Mouse (Mus musculus): Measurements from ENCODE around the gene Cpa4. TPM values are rescaled to one million over a fixed set of nuclear protein-coding genes. Genes with fewer than 3 reads are reported as not detected.

Gene Cpa4
- polyA plus RNA-seq, 1 experiment from 2014 or later: 2.5 TPM

DNA sequence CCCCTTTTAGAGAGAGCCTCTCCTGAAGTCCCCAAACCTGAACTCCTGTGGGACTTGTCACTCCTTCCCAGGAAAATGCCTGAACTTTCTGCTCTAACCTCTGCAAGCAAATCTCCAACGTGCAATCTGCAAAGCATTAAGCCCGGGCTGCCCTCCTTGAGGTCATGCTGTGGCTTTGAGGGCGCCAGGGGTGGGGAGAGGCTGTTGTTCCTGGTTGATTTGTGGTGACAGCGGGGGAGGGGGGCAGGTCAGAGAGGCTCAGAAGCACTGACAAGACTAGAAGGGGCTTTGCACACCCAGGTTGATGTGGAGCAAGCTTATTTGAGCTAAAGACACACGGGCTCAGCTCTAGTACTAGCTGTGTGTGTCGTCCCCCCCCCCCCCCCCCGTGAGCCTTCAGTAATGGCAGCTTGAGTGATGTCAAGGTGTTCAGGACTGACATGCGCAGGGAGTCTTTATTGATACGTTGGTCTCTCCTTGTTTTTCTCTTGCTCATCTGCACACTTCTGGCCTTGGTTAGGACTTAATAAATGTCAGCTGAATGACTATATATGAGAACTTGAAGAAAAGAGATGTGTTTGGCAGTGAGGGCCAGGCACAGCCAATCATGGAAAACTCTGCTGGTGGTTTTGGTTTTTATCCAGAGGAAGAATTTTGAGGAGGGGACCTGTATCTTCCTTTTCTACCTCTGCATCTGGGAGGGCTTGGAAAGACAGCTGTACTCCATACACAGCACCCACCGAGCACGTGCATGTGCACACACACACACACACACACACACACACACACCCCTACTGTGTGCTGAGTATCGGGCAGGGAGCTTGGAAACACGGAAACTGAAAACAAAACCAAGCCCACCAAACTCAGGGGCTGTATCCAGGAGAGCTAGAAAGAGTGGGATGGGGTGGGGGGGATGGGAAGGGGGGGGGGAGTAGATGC lies 49.1 kb downstream of the Cpa4 start:
- Histone ChIP-seq H3K9ac (peak overlapping the region; percentile 70), H3K4me2 (peak overlapping the region; percentile 59), H3K27me3 (replicated peaks) (no peaks in the 10 kb centered on the region), H3K4me3 (peak overlapping the region; percentile 29), H3K36me3 (no peaks in the 10 kb centered on the region), H3K9me3 (no peaks in the 10 kb centered on the region), H3K27ac (replicated peaks) (peak overlapping the region; percentile 63), H3K4me1 (peaks cover 65% of the 10 kb centered on the region)
- ATAC-seq (ENCODE audit: extremely low read depth, insufficient number of reproducible peaks, low FRiP score, low TSS enrichment): no peak
- WGBS: 14% methylated on average over 13 of the region's 13 CpGs

GRCm38 (mm10) chr6:30617959-30618590 lies 49.9 kb downstream of the Cpa4 start:
- H3K9ac ChIP-seq: peak overlapping the region; percentile 70
- no peaks in the 10 kb centered on the region for H3K27me3 ChIP-seq (replicated peaks)
- no peak for ATAC-seq (ENCODE audit: extremely low read depth, insufficient number of reproducible peaks, low FRiP score, low TSS enrichment)
- H3K9me3 ChIP-seq: no peaks in the 10 kb centered on the region
- H3K4me3 ChIP-seq: peak overlapping the region; percentile 29
- no peaks in the 10 kb centered on the region for H3K36me3 ChIP-seq
- H3K4me1 ChIP-seq: peaks cover 73% of the 10 kb centered on the region
- WGBS: 15% methylated on average over 18 of the region's 18 CpGs
- peak overlapping the region; percentile 63 for H3K27ac ChIP-seq (replicated peaks)
- peak overlapping the region; percentile 59 for H3K4me2 ChIP-seq

DNA sequence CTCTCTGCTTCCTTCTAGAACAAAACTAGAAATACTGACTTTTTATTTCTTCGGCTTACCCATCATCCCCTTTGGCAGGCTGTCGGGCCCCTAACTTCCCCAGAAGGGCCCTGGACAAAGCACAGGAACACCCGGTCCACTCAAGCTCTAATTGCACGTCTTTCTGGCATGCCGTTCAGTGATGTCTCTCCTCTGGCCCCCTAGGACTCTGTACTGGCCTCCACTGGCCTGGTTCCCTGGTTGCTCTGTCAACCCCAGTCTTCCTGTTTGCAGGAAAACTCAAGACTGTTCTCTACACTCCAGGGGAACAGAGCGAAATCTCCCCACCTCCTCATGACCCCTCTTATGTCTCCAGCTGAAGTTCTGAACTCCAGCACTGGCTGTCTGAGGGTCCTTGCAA lies 50.6 kb downstream of the Cpa4 start:
- Histone ChIP-seq H3K4me2 (no peak overlapping the region), H3K27me3 (replicated peaks) (no peaks in the 10 kb centered on the region), H3K9ac (peak overlapping the region; percentile 70), H3K27ac (replicated peaks) (peak overlapping the region; percentile 63), H3K4me1 (peaks cover 77% of the 10 kb centered on the region), H3K36me3 (no peaks in the 10 kb centered on the region), H3K4me3 (no peak overlapping the region), H3K9me3 (no peaks in the 10 kb centered on the region)
- ATAC-seq (ENCODE audit: extremely low read depth, insufficient number of reproducible peaks, low FRiP score, low TSS enrichment): no peak
- 44% methylated on average over 6 of the region's 6 CpGs for WGBS

- ATAC-seq (ENCODE audit: extremely low read depth, insufficient number of reproducible peaks, low FRiP score, low TSS enrichment): no peak
- Histone ChIP-seq H3K9ac (no peak overlapping the region), H3K27ac (replicated peaks) (peak overlapping the region; percentile 63; the same call in 1 of the 2 replicates), H3K4me2 (no peak overlapping the region), H3K9me3 (no peaks in the 10 kb centered on the region), H3K27me3 (replicated peaks) (no peaks in the 10 kb centered on the region), H3K4me1 (peaks cover 85% of the 10 kb centered on the region), H3K4me3 (no peak overlapping the region), H3K36me3 (no peaks in the 10 kb centered on the region)
- 71% methylated on average over 5 of the region's 5 CpGs for WGBS
These were observed 51.4 kb downstream of the Cpa4 start for GRCm38 (mm10) chr6:30619606-30620005.

- no peaks in the 10 kb centered on the region for H3K36me3 ChIP-seq
- H3K9ac ChIP-seq: 0 out of 2 replicates have a peak overlapping the region, but pooled peaks have one; percentile 44
- no peaks in the 10 kb centered on the region for H3K27me3 ChIP-seq (replicated peaks)
- no peak for ATAC-seq (ENCODE audit: extremely low read depth, insufficient number of reproducible peaks, low FRiP score, low TSS enrichment)
- H3K4me3 ChIP-seq: no peak overlapping the region
- peaks cover 92% of the 10 kb centered on the region for H3K4me1 ChIP-seq
- peak overlapping the region; percentile 92 for H3K27ac ChIP-seq (replicated peaks)
- 70% methylated on average over 4 of the region's 4 CpGs for WGBS
- no peak overlapping the region for H3K4me2 ChIP-seq
- no peaks in the 10 kb centered on the region for H3K9me3 ChIP-seq
These were observed 52.4 kb downstream of the Cpa4 start for GRCm38 (mm10) chr6:30620591-30620990.

GRCm38 (mm10) chr6:30620994-30621393 lies 52.8 kb downstream of the Cpa4 start:
- H3K36me3 ChIP-seq: no peaks in the 10 kb centered on the region
- H3K4me2 ChIP-seq: no peak overlapping the region
- H3K9ac ChIP-seq: 0 out of 2 replicates have a peak overlapping the region, but pooled peaks have one; percentile 44
- H3K4me3 ChIP-seq: no peak overlapping the region
- no peaks in the 10 kb centered on the region for H3K9me3 ChIP-seq
- ATAC-seq (ENCODE audit: extremely low read depth, insufficient number of reproducible peaks, low FRiP score, low TSS enrichment): no peak
- peak overlapping the region; percentile 92 for H3K27ac ChIP-seq (replicated peaks)
- H3K27me3 ChIP-seq (replicated peaks): no peaks in the 10 kb centered on the region
- H3K4me1 ChIP-seq: peaks cover 88% of the 10 kb centered on the region
- 68% methylated on average over 6 of the region's 6 CpGs for WGBS

GRCm38 (mm10) chr6:30621986-30622389 lies 53.8 kb downstream of the Cpa4 start:
- Histone ChIP-seq H3K4me2 (no peak overlapping the region; the same call in 1 of the 2 replicates), H3K4me1 (peaks cover 79% of the 10 kb centered on the region), H3K36me3 (no peaks in the 10 kb centered on the region), H3K9ac (no peak overlapping the region), H3K27ac (replicated peaks) (peak overlapping the region; percentile 92), H3K4me3 (no peak overlapping the region), H3K9me3 (no peaks in the 10 kb centered on the region), H3K27me3 (replicated peaks) (no peaks in the 10 kb centered on the region)
- 12% methylated on average over 4 of the region's 4 CpGs for WGBS
- peak; percentile 33; the same call in 1 of the 2 replicates for ATAC-seq (ENCODE audit: extremely low read depth, insufficient number of reproducible peaks, low FRiP score, low TSS enrichment)

- no peaks in the 10 kb centered on the region for H3K27me3 ChIP-seq (replicated peaks)
- H3K9me3 ChIP-seq: no peaks in the 10 kb centered on the region
- WGBS: 46% methylated on average over 9 of the region's 9 CpGs
- no peak overlapping the region for H3K4me3 ChIP-seq
- ATAC-seq (ENCODE audit: extremely low read depth, insufficient number of reproducible peaks, low FRiP score, low TSS enrichment): peak; percentile 29; the same call in 1 of the 2 replicates
- H3K36me3 ChIP-seq: no peaks in the 10 kb centered on the region
- no peak overlapping the region for H3K4me2 ChIP-seq
- H3K9ac ChIP-seq: no peak overlapping the region
- peaks cover 52% of the 10 kb centered on the region for H3K4me1 ChIP-seq
- peak overlapping the region; percentile 80 for H3K27ac ChIP-seq (replicated peaks)
These were observed 56.6 kb downstream of the Cpa4 start for GRCm38 (mm10) chr6:30624763-30625162.

DNA sequence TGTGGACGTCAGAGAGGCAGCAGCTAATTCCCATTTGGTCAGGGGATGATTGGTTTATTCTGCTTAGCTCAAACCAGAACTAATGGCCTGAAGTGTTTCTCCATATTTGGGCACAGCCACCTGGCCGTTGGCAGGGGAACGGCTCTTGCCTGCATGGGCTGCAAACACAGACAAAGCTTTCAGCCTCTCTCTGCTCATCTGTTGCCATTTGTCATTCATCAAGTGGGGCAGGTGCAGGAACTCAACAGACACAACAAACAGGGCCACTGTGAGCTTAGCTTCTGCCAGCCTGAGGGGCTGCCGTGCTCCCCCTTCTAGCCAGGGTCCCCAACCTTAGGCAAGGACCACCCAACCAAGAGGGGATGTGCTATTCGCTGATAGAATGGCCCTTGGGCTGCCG lies 60.0 kb downstream of the Cpa4 start:
- Histone ChIP-seq H3K27ac (replicated peaks) (no peak overlapping the region), H3K9me3 (no peaks in the 10 kb centered on the region), H3K4me2 (no peak overlapping the region), H3K4me3 (no peak overlapping the region), H3K36me3 (no peaks in the 10 kb centered on the region), H3K27me3 (replicated peaks) (no peaks in the 10 kb centered on the region), H3K9ac (no peak overlapping the region), H3K4me1 (peaks cover 20% of the 10 kb centered on the region)
- WGBS: 64% methylated on average over 6 of the region's 6 CpGs
- no peak for ATAC-seq (ENCODE audit: extremely low read depth, insufficient number of reproducible peaks, low FRiP score, low TSS enrichment)

DNA sequence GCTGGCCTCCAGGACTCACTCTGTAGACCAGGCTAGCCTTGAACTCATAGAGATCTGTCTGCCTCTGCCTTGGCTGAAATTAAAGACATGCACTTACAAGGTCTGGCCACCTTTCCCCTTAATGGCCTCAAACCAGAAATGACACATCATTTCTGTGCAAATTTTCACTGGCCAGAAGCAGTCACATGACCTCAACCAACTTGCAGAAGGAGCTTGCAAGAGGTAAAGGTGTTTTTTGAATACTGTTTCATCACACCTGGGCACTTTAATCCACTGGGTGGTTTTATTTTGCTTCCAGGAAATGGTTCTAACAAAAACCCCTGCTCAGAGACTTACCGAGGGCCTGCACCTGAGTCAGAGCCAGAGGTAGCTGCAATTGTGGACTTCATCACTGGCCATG lies 61.8 kb downstream of the Cpa4 start:
- 85% methylated on average over 1 of the region's 1 CpGs for WGBS
- Histone ChIP-seq H3K4me2 (no peak overlapping the region), H3K27ac (replicated peaks) (no peak overlapping the region), H3K4me1 (peaks cover 5% of the 10 kb centered on the region), H3K4me3 (no peak overlapping the region), H3K27me3 (replicated peaks) (no peaks in the 10 kb centered on the region), H3K9me3 (no peaks in the 10 kb centered on the region), H3K36me3 (no peaks in the 10 kb centered on the region), H3K9ac (no peak overlapping the region)
- no peak for ATAC-seq (ENCODE audit: extremely low read depth, insufficient number of reproducible peaks, low FRiP score, low TSS enrichment)

DNA sequence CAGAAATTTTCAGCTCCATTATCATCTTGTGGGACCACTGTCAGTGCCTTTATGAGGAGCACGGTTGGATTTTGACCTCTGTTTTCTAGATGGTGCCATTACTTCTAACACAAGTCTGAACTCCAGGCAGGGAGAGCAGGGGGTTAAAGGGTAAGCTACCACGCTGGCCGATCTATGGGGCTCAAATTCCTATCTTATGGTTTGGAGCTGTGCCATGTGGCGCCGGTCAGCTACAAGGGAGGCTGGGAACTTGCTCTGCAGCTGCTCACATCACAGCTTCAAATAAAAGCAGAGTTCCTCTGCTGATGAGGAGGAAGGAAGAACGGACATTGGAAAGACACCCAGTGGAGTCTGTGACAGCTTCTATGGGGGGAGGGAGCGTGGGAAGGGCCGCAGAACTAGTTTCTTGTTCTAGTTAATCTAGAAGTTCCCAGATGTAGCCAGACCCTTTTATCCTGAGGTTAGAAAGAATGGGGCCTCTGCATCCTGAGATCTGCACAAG lies 67.2 kb downstream of the Cpa4 start:
- Histone ChIP-seq H3K4me3 (no peak overlapping the region), H3K36me3 (no peaks in the 10 kb centered on the region), H3K9ac (peak overlapping the region; percentile 50), H3K27ac (replicated peaks) (peak overlapping the region; percentile 76), H3K9me3 (no peaks in the 10 kb centered on the region), H3K4me1 (peaks cover 38% of the 10 kb centered on the region), H3K4me2 (no peak overlapping the region), H3K27me3 (replicated peaks) (no peaks in the 10 kb centered on the region)
- no peak for ATAC-seq (ENCODE audit: extremely low read depth, insufficient number of reproducible peaks, low FRiP score, low TSS enrichment)
- WGBS: 20% methylated on average over 8 of the region's 8 CpGs

All from heart, embryonic 13.5 days (tissue).